Mouse (Mus musculus) MEL (cell line): ENCODE data around the gene Mmab. TPM values are rescaled to one million over a fixed set of nuclear protein-coding genes. Genes with fewer than 3 reads are reported as not detected.

Source experiments
- DNase-seq: peaks from one replicate; pipeline ENCODE4 v3.0.0; 2011; ENCODE audit warnings: low read depth, low spot score
- H3K27ac ChIP-seq: 2 replicates; pipeline ENCODE4 v1.5.1; 2012; ENCODE audit warnings: low read depth, mild to moderate bottlenecking, control low read depth, low read length, moderate library complexity; ENCODE audit not compliant: control insufficient read depth
- H3K27me3 ChIP-seq, 2 experiments: fragments of 150-350 bp in 1 of 2; sonication (generic) in 1 of 2; 2 replicates each; pipeline ENCODE4 v1.6.1; 2012; ENCODE audit warnings: low read length in 2 of 2, mild to moderate bottlenecking in 2 of 2, improper control_type of control experiment in 1 of 2, moderate library complexity in 1 of 2; ENCODE audit not compliant: insufficient read depth in 2 of 2, control insufficient read depth in 1 of 2
- H3K36me3 ChIP-seq, 2 experiments: 2 replicates each; pipeline ENCODE4 v1.6.1; 2012 to 2014; ENCODE audit warnings: low read length in 2 of 2, improper control_type of control experiment in 1 of 2, inconsistent platforms in 1 of 2, mild to moderate bottlenecking in 1 of 2; ENCODE audit not compliant: insufficient read depth in 2 of 2, control insufficient read depth in 1 of 2
- H3K4me1 ChIP-seq, 2 experiments: fragments of 150-350 bp in 1 of 2; sonication (generic) in 1 of 2; 2 replicates each; pipeline ENCODE4 v1.6.1; 2012; ENCODE audit warnings: low read length in 2 of 2, improper control_type of control experiment in 1 of 2, mild to moderate bottlenecking in 1 of 2; ENCODE audit not compliant: insufficient read depth in 2 of 2, control insufficient read depth in 1 of 2
- H3K4me3 ChIP-seq, 2 experiments: fragments of 150-350 bp in 1 of 2; sonication (generic) in 1 of 2; 2 replicates each; pipeline ENCODE4 v1.5.1; 2012; ENCODE audit warnings: low read depth in 2 of 2, low read length in 2 of 2, mild to moderate bottlenecking in 2 of 2, moderate library complexity in 2 of 2, control low read depth in 1 of 2, improper control_type of control experiment in 1 of 2; ENCODE audit not compliant: control insufficient read depth in 1 of 2, insufficient read depth in 1 of 2
- H3K79me2 ChIP-seq: 2 replicates; pipeline ENCODE4 v1.6.1; 2012; ENCODE audit warnings: mild to moderate bottlenecking, low read length, moderate library complexity; ENCODE audit not compliant: control insufficient read depth, poor library complexity, insufficient read depth
- H3K9ac ChIP-seq: 2 replicates; pipeline ENCODE4 v1.6.1; 2012; ENCODE audit warnings: low read depth, mild to moderate bottlenecking, control low read depth, low read length, moderate library complexity; ENCODE audit not compliant: control insufficient read depth, poor library complexity, severe bottlenecking
- H3K9me3 ChIP-seq: fragments of 150-350 bp; sonication (generic); replicated peaks from 2 replicates; pipeline ENCODE4 v1.6.1; 2012; ENCODE audit warnings: mild to moderate bottlenecking, low read length, improper control_type of control experiment, moderate library complexity; ENCODE audit not compliant: insufficient read depth
- E2F4 ChIP-seq: IDR thresholded peaks from 2 replicates; pipeline ENCODE4 v1.6.1; 2011; ENCODE audit warnings: low read depth, low read length, improper control_type of control experiment, borderline replicate concordance
- ELF1 ChIP-seq: IDR thresholded peaks from 2 replicates; pipeline ENCODE4 v1.6.1; 2014; ENCODE audit warnings: low read depth, mild to moderate bottlenecking, inconsistent platforms, low read length, improper control_type of control experiment, moderate library complexity
- GABPA ChIP-seq: IDR thresholded peaks from 2 replicates; pipeline ENCODE4 v1.6.1; 2012; ENCODE audit warnings: low read depth, mild to moderate bottlenecking, inconsistent platforms, low read length, improper control_type of control experiment, moderate library complexity
- HCFC1 ChIP-seq: IDR thresholded peaks from 2 replicates; pipeline ENCODE4 v1.6.1; 2012; ENCODE audit warnings: low read depth, mild to moderate bottlenecking, inconsistent platforms, low read length, improper control_type of control experiment, moderate library complexity
- JUND ChIP-seq: IDR thresholded peaks from 2 replicates; pipeline ENCODE4 v1.6.1; 2011; ENCODE audit warnings: low read depth, mild to moderate bottlenecking, improper control_type of control experiment, low read length
- KAT2A ChIP-seq: conservative IDR thresholded peaks from 2 replicates; pipeline ENCODE4 v1.6.1; 2012; ENCODE audit warnings: low read depth, low read length, improper control_type of control experiment, inconsistent platforms
- MAFK ChIP-seq: IDR thresholded peaks from 2 replicates; pipeline ENCODE4 v1.6.1; 2011; ENCODE audit warnings: low read depth, mild to moderate bottlenecking, low read length, improper control_type of control experiment, borderline replicate concordance
- MEF2A ChIP-seq: IDR thresholded peaks from 2 replicates; pipeline ENCODE4 v1.6.1; 2014; ENCODE audit warnings: low read depth, mild to moderate bottlenecking, inconsistent platforms, low read length, improper control_type of control experiment; ENCODE audit not compliant: poor library complexity, insufficient replicate concordance, severe bottlenecking; ENCODE audit errors: extremely low read depth
- MYC ChIP-seq: IDR thresholded peaks from 2 replicates; pipeline ENCODE4 v1.6.1; 2011; ENCODE audit warnings: low read depth, mild to moderate bottlenecking, low read length, improper control_type of control experiment, moderate library complexity
- NELFE ChIP-seq: IDR thresholded peaks from 2 replicates; pipeline ENCODE4 v1.6.1; 2011; ENCODE audit warnings: low read depth, low read length, improper control_type of control experiment
- RCOR1 ChIP-seq: IDR thresholded peaks from 2 replicates; pipeline ENCODE4 v1.6.1; 2012; ENCODE audit warnings: low read depth, mild to moderate bottlenecking, inconsistent platforms, low read length, improper control_type of control experiment
- TBP ChIP-seq: IDR thresholded peaks from 2 replicates; pipeline ENCODE4 v1.8.0; 2011; ENCODE audit warnings: low read depth, low read length, improper control_type of control experiment
- TCF12 ChIP-seq: IDR thresholded peaks from 2 replicates; pipeline ENCODE4 v1.6.1; 2014; ENCODE audit warnings: low read depth, mild to moderate bottlenecking, inconsistent platforms, low read length, improper control_type of control experiment, moderate library complexity
- UBTF ChIP-seq: IDR thresholded peaks from 2 replicates; pipeline ENCODE4 v1.6.1; 2012; ENCODE audit warnings: low read depth, mild to moderate bottlenecking, inconsistent platforms, low read length, improper control_type of control experiment, moderate library complexity, borderline replicate concordance; ENCODE audit not compliant: insufficient read depth
- USF2 ChIP-seq, 2 experiments: IDR thresholded peaks; 2 replicates each; pipeline ENCODE4 v1.6.1; 2011 to 2012; ENCODE audit warnings: improper control_type of control experiment in 2 of 2, low read length in 2 of 2, borderline replicate concordance in 1 of 2, inconsistent platforms in 1 of 2, low read depth in 1 of 2, mild to moderate bottlenecking in 1 of 2; ENCODE audit not compliant: insufficient read depth in 1 of 2
- ZKSCAN1 ChIP-seq: IDR thresholded peaks from 2 replicates; pipeline ENCODE4 v1.6.1; 2012; ENCODE audit warnings: low read depth, mild to moderate bottlenecking, inconsistent platforms, low read length, improper control_type of control experiment, moderate library complexity
- ZMIZ1 ChIP-seq: IDR thresholded peaks from 2 replicates; pipeline ENCODE4 v1.6.1; 2012; ENCODE audit warnings: low read depth, mild to moderate bottlenecking, inconsistent platforms, low read length, improper control_type of control experiment, moderate library complexity
- polyA plus RNA-seq, 2 experiments: library from polyadenylated mRNA; stranded (reverse) in 1 of 2; unstranded in 1 of 2; fragments of >175 nt in 1 of 2; fragments of >200 nt in 1 of 2; gene quantifications; 2 replicates each; pipeline versions ENCODE4 v1.2.1 to v1.2.4; 2012; ENCODE audit warnings: low replicate concordance in 2 of 2, low read depth in 1 of 2; ENCODE audit not compliant: insufficient read length in 2 of 2, insufficient read depth in 1 of 2, missing spikeins in 1 of 2
- total RNA-seq: library from RNA; depleted of rRNA; stranded (reverse); fragments of 300-350 nt; gene quantifications from 2 replicates; pipeline ENCODE4 v1.2.3, GENCODE M21; 2012

The Mmab gene
- total and polyA plus RNA-seq, 3 experiments: 10.4 to 21.0 TPM; not detected in 1

GRCm38 (mm10) chr5:114456995-114457605, 13.2 kb upstream of the Mmab start:
- TF ChIP-seq MAFK: no peak
- no peak for TF ChIP-seq MYC
- TF ChIP-seq ZKSCAN1: peak; percentile 86
- no peak for TF ChIP-seq JUND
- TF ChIP-seq UBTF: no peak
- TF ChIP-seq TBP: no peak
- Histone ChIP-seq H3K79me2 (no peaks in the 10 kb centered on the region), H3K9me3 (no peaks in the 10 kb centered on the region), H3K9ac (no peak overlapping the region), H3K27me3 (no peaks in the 10 kb centered on the region), H3K27ac (no peak overlapping the region), H3K4me3 (no peak overlapping the region), H3K36me3 (no peaks in the 10 kb centered on the region), H3K4me1 (no peaks in the 10 kb centered on the region)
- DNase-seq: no peak

DNA sequence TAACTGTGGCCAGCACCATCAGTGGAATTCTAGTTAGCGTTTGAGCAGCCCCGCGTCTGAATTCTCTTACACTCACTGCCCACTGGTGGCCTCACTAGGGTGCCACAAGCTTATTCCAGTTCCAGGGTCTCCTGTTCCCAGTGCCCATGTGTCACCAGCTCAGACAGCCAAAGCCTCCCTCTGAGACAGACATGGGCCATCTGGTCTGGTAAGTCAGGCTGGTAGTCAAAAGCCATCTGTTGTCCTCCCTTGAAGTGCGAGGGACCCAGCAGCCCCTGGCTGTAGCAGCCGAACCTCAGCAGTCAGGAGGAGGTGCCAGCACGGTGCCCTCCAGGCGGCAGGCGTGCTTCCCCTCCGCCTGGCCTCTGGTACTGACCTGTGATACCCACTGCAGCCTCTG, 12.4 kb upstream of the Mmab start:
- no peak for DNase-seq
- Histone ChIP-seq H3K27ac (no peak overlapping the region), H3K4me1 (no peaks in the 10 kb centered on the region), H3K9me3 (no peaks in the 10 kb centered on the region), H3K79me2 (no peaks in the 10 kb centered on the region), H3K36me3 (no peaks in the 10 kb centered on the region), H3K9ac (no peak overlapping the region), H3K27me3 (no peaks in the 10 kb centered on the region), H3K4me3 (no peak overlapping the region)
- no peak for TF ChIP-seq MEF2A
- TF ChIP-seq MAFK: no peak
- TF ChIP-seq ELF1: no peak
- TF ChIP-seq JUND: no peak
- no peak for TF ChIP-seq RCOR1
- no peak for TF ChIP-seq ZMIZ1
- no peak for TF ChIP-seq TCF12
- no peak for TF ChIP-seq E2F4
- TF ChIP-seq NELFE: no peak
- no peak for TF ChIP-seq HCFC1
- TF ChIP-seq GABPA: no peak
- no peak for TF ChIP-seq USF2 (IDR thresholded peaks at IDR 0.05; ENCODE audit: borderline replicate concordance in 1 of 2, insufficient read depth in 1 of 2, low read depth in 1 of 2, low read length in 2 of 2)
- TF ChIP-seq KAT2A: no peak
